Mouse (Mus musculus) spleen, adult 2 months (tissue): ENCODE measurements around the gene Abcb8. TPM values are rescaled to one million over a fixed set of nuclear protein-coding genes. Genes with fewer than 3 reads are reported as not detected.

Experiments used
- DNase-seq, 2 experiments: peaks; one replicate each; pipeline versions ENCODE4 v3.0.0 to v3.0.0-alpha.2; 2012 to 2021; ENCODE audit warnings: low spot score in 2 of 2, low read depth in 1 of 2
- H3K27ac ChIP-seq: fragments of 200-500 bp; 2 replicates; pipeline ENCODE4 v1.5.1; 2012; ENCODE audit warnings: low read length, inconsistent platforms; ENCODE audit not compliant: insufficient read depth
- H3K27me3 ChIP-seq: fragments of 200-500 bp; 2 replicates; pipeline ENCODE4 v1.6.1; 2012; ENCODE audit warnings: mild to moderate bottlenecking, moderate library complexity, low read length, inconsistent platforms; ENCODE audit not compliant: control insufficient read depth, insufficient read depth
- H3K36me3 ChIP-seq: fragments of 200-500 bp; 2 replicates; pipeline ENCODE4 v1.6.1; 2012; ENCODE audit warnings: mild to moderate bottlenecking, low read length, inconsistent platforms; ENCODE audit not compliant: control insufficient read depth, insufficient read depth
- H3K4me1 ChIP-seq: fragments of 200-500 bp; 2 replicates; pipeline ENCODE4 v1.6.1; 2011; ENCODE audit warnings: inconsistent platforms; ENCODE audit not compliant: control insufficient read depth, insufficient read depth, insufficient read length
- H3K4me3 ChIP-seq: fragments of 200-500 bp; 2 replicates; pipeline ENCODE4 v1.5.1; 2011; ENCODE audit warnings: mild to moderate bottlenecking, inconsistent platforms; ENCODE audit not compliant: insufficient read depth, insufficient read length; ENCODE audit errors: extremely low read depth
- CTCF ChIP-seq: fragments of 200-500 bp; IDR thresholded peaks from 2 replicates; pipeline ENCODE4 v1.5.1; 2011; ENCODE audit warnings: mild to moderate bottlenecking, inconsistent platforms; ENCODE audit not compliant: insufficient read depth, insufficient read length, insufficient replicate concordance; ENCODE audit errors: extremely low read depth
- POLR2A ChIP-seq: fragments of 200-500 bp; IDR thresholded peaks from 2 replicates; pipeline ENCODE4 v1.6.1; 2011; ENCODE audit warnings: low read depth, low read length, inconsistent platforms
- WGBS: fragments of 180-500 bp; shearing (Covaris S2); methylation state at CpG from one replicate; pipeline ENCODE4 v1.1.7; 2018; 5-methylcytosine and 5-hydroxymethylcytosine counted together
- polyA plus RNA-seq: library from polyadenylated mRNA; depleted of rRNA; stranded (reverse); fragments of >200 nt; gene quantifications from 2 replicates; pipeline ENCODE4 v1.2.3, GENCODE M21; 2012

The Abcb8 gene
- polyA plus RNA-seq, 1 experiment: 31.3 TPM

DNA sequence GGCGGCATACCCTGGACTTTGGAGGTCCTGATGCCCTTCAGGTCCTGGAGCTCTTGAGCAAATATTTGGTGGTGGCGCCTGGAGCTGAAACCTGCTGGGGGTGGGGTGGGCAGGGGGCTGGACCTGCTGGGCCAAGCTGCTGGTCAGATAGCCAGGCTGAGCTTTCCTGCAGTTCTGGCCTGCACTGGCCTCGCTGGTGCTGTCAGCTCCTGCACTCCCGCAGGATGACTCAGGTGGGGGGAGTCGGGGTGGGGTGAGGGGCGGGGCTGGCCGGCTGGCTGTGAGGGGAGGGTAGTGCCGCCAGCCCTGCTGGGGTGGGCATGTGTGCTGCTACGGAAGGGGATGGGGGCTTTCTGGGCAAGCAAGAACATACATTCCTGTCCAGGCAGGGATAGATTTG lies 35.1 kb downstream of the Abcb8 start:
- Histone ChIP-seq H3K4me3 (no peak overlapping the region), H3K4me1 (peaks cover 10% of the 10 kb centered on the region; the same call in 1 of the 2 replicates)

DNA sequence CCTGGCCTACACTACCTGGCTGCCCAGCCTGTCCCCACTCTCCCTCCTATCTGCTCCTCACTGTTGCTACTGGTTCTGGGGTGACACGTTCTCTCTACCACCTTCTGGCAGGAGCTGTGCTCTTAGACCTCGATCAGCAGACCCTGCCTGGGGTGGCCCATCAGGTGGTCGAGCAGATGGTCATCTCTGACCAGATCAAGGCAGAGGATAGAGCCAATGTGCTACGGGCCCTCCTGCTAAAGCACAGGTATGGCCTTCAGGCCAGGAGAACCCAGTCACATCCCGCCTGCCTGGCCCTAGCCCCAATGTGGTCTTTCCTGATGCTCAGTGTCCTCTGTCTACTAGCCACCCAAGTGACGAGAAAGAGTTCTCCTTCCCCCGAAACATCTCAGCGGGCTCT lies 40.5 kb downstream of the Abcb8 start:
- Histone ChIP-seq H3K36me3 (peaks cover 62% of the 10 kb centered on the region), H3K4me1 (no peaks in the 10 kb centered on the region), H3K4me3 (no peak overlapping the region), H3K27ac (no peak overlapping the region), H3K27me3 (no peaks in the 10 kb centered on the region)
- DNase-seq: no peak
- TF ChIP-seq CTCF (no peak), POLR2A (no peak)
- WGBS: 95% methylated on average over 8 of the region's 8 CpGs

More for the DNA sequence above, 35.1 kb downstream of the Abcb8 start:
- Histone ChIP-seq H3K27me3 (no peaks in the 10 kb centered on the region), H3K36me3 (peaks cover 35% of the 10 kb centered on the region), H3K27ac (no peak overlapping the region)
- TF ChIP-seq CTCF (no peak), POLR2A (no peak)
- no peak for DNase-seq
- 87% methylated on average over 9 of the region's 9 CpGs for WGBS

DNA sequence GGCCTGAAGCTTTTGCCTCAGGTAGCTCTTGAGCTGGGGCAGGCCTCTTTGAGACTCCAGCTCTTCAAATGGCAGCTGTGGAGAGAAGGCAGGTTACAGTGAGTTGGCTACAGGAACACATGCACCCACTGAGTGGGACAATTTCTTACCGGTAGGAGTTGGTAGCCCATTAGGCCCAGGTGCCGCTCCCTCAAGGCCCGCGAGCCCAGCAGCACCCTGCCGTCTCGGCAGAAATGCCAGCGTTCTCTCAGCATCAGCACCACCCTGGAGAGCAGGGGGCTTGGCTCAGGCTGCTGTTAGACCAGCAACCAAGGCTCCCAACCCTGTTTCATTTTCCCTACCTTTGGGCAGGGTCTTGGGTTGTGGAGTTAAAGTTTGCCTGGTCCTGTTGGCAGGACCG lies 47.7 kb downstream of the Abcb8 start:
- DNase-seq: no peak
- WGBS: 94% methylated on average over 8 of the region's 8 CpGs
- TF ChIP-seq POLR2A (no peak), CTCF (no peak)
- H3K36me3 ChIP-seq: peaks cover 25% of the 10 kb centered on the region
- no peak overlapping the region for H3K27ac ChIP-seq
- H3K4me1 ChIP-seq: peaks cover 13% of the 10 kb centered on the region; the same call in 1 of the 2 replicates
- H3K27me3 ChIP-seq: no peaks in the 10 kb centered on the region
- no peak overlapping the region for H3K4me3 ChIP-seq

DNA sequence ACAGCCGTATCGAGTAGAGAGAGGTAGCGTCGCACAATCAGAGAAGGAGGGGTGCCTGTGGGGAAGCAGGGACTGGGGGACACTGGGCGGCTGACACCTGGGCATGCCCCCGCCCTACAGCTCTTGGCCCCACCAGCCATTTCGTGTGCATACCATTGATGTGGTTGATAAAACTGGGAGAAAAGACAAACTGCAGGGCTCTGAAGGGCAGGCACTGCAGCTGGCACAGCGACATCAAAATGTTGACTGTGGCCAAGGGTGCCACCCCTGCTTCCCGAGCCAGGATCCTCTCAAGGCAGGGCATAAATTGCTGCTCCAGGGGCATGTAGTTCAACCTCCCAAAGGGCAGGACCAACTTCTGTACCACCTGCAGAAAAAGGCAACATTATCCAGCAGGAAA lies 48.6 kb downstream of the Abcb8 start:
- Histone ChIP-seq H3K4me3 (no peak overlapping the region), H3K27me3 (no peaks in the 10 kb centered on the region), H3K27ac (no peak overlapping the region), H3K36me3 (peaks cover 20% of the 10 kb centered on the region), H3K4me1 (peaks cover 16% of the 10 kb centered on the region)
- no peak for DNase-seq
- TF ChIP-seq POLR2A (no peak), CTCF (no peak)
- WGBS: 77% methylated on average over 9 of the region's 9 CpGs

DNA sequence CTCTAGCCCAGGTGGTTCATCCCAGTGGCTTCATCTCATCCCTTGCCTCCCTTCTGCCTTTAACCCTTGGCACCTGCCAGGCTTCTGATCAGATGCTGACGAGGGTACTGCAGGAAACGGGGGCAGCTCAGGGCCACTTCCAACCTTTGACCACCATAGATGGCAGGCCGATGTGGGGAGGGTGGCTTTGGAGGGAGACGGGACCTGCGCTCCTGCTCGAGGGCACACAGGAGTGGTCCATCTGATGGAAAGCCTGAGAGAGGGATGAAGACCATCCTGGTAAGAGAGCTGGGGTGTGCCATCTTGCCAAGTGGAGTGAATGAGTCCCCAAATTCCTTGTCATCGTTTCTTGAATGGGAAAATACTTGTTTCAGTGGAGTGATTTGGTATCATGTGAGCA lies 49.7 kb downstream of the Abcb8 start:
- Histone ChIP-seq H3K27ac (no peak overlapping the region), H3K4me1 (peaks cover 19% of the 10 kb centered on the region), H3K4me3 (no peak overlapping the region), H3K27me3 (no peaks in the 10 kb centered on the region), H3K36me3 (peaks cover 20% of the 10 kb centered on the region)
- WGBS: 89% methylated on average over 7 of the region's 7 CpGs
- no peak for DNase-seq
- TF ChIP-seq CTCF: no peak
- no peak for TF ChIP-seq POLR2A

DNA sequence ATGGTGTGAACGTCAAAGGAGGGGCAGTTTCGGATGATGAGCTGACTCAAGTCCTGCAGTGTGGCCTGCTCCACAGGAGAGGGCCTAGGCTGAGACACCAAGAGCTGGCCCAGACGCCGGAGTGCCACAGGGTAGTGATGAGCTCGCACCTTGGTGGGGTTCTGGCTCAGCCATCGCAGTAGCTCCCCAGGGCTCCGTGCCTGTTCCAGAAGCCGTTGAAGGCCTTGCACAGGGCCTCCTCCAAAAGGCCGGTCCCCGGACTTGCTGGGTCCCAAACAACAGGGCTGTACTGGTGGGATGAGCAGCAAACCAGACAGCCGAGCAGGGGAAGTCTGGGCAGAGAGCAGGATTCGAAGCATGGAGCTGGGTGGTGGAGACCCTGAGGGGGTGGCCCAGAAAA lies 50.5 kb downstream of the Abcb8 start:
- H3K4me1 ChIP-seq: peaks cover 19% of the 10 kb centered on the region
- DNase-seq: no peak
- H3K36me3 ChIP-seq: peaks cover 19% of the 10 kb centered on the region
- TF ChIP-seq POLR2A (no peak), CTCF (no peak)
- WGBS: 90% methylated on average over 12 of the region's 12 CpGs
- H3K27me3 ChIP-seq: no peaks in the 10 kb centered on the region
- no peak overlapping the region for H3K27ac ChIP-seq
- no peak overlapping the region for H3K4me3 ChIP-seq

DNA sequence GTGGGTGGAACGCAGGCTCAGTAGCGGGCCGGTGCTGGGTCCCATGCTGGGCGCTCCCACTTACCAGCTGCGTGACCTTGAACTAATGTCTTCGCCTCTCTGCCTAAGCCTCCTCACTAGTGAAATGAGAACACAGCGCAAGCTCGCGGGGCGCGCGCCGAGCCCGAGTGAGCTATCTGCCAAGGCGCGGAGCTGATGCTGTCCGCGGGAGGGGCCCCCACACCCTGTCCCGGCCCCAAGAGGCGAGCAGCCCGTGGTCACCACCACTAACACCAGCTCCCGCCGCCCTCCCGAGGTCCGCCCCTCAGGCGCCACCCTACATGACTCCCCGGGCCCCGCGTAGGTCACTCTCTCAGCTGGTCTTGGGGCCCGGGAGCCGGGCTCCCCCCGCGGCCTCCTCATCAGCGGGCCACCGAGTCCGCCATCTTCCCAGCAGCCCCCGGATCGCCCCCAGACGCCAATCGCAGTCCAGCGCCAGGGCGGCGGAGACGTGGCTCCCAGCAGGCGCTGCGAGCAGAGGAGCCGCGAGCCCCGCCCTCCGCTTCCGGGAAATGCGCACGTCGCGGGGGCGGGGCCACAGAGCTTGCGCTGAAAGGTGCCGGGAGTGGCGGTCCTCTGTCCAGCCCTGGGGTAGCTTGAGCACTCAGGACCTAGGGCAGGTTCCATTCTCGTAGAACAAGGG lies 51.4 kb downstream of the Abcb8 start, which contains the start of gene Fastk:
TSS of gene Fastk (minus strand) at position 542 of the 682 bp plus-strand sequence.
- peaks cover 15% of the 10 kb centered on the region for H3K36me3 ChIP-seq
- DNase-seq: peak; percentile 70 to 92
- H3K27me3 ChIP-seq: no peaks in the 10 kb centered on the region
- peaks cover 19% of the 10 kb centered on the region for H3K4me1 ChIP-seq
- WGBS: under 1% methylated on average over 60 of the region's 60 CpGs
- H3K27ac ChIP-seq: peak within 1 kb of the TSS; percentile 75
- peak; percentile 62 for TF ChIP-seq POLR2A
- TF ChIP-seq CTCF: no peak
- H3K4me3 ChIP-seq: peak within 1 kb of the TSS; percentile 90
